Mouse (Mus musculus) kidney, embryonic 16.5 days (tissue): Measurements from ENCODE around the gene Snrpd3. TPM values are rescaled to one million over a fixed set of nuclear protein-coding genes. Genes with fewer than 3 reads are reported as not detected.
"Not testable (repeated sequence)": the region's sequence is repeated elsewhere in the genome, so short reads cannot be mapped to it uniquely, and the experiment has no call there.

Experiments
- ATAC-seq: fragments of 200-750 bp; cut with Nextera tagmentation; 2 replicates; pipeline ENCODE4 v1.8.0; 2017; ENCODE audit warnings: moderate TSS enrichment; ENCODE audit not compliant: low FRiP score, low TSS enrichment
- H3K27ac ChIP-seq: fragments of 300-500 bp; sonication (generic); 2 replicates; pipeline ENCODE4 v1.5.1; 2014; ENCODE audit warnings: low read length
- H3K27me3 ChIP-seq: fragments of 300-500 bp; sonication (generic); 2 replicates; pipeline ENCODE4 v1.6.1; 2014; ENCODE audit warnings: low read length, control low read depth, mixed read lengths; ENCODE audit not compliant: insufficient read depth
- H3K36me3 ChIP-seq: fragments of 300-500 bp; sonication (generic); 2 replicates; pipeline ENCODE4 v1.6.1; 2014; ENCODE audit warnings: low read length, control low read depth, mixed read lengths; ENCODE audit not compliant: insufficient read depth
- H3K4me1 ChIP-seq: fragments of 300-500 bp; sonication (generic); 2 replicates; pipeline ENCODE4 v1.6.1; 2014; ENCODE audit warnings: low read length, control low read depth, mixed read lengths; ENCODE audit not compliant: insufficient read depth
- H3K4me2 ChIP-seq: fragments of 300-500 bp; sonication (generic); replicated peaks from 2 replicates; pipeline ENCODE4 v1.6.1; 2014; ENCODE audit warnings: low read depth, low read length
- H3K4me3 ChIP-seq: fragments of 300-500 bp; sonication (generic); 2 replicates; pipeline ENCODE4 v1.5.1; 2014; ENCODE audit warnings: mild to moderate bottlenecking, low read length
- H3K9ac ChIP-seq: fragments of 300-500 bp; sonication (generic); replicated peaks from 2 replicates; pipeline ENCODE4 v1.6.1; 2014; ENCODE audit warnings: low read length
- H3K9me3 ChIP-seq: fragments of 300-500 bp; sonication (generic); 2 replicates; pipeline ENCODE4 v1.6.1; 2016; ENCODE audit warnings: low read length, control low read depth
- WGBS: fragments of 180-500 bp; shearing (Covaris S2); extraction: QIAGEN DNeasy Blood & Tissue Kit; methylation state at CpG from one replicate; pipeline ENCODE4 v1.1.7; 2014; 5-methylcytosine and 5-hydroxymethylcytosine counted together
- polyA plus RNA-seq: library from polyadenylated mRNA; unstranded; fragments of >200 nt; fragmentation: Nextera tagmentation; extraction: Ambion mirVana; gene quantifications from 2 replicates; pipeline ENCODE4 v1.2.1, GENCODE M21; 2015

Gene Snrpd3
- polyA plus RNA-seq, 1 experiment from 2014 or later, result 156 TPM

GRCm38 (mm10) chr10:75559676-75560548 is 42.6 kb downstream of the Snrpd3 start, which contains the start of gene Lrrc75b:
Gene Lrrc75b, minus strand, starts transcription at chr10:75560330.
- Histone ChIP-seq H3K27ac (0 out of 2 replicates have a peak within 1 kb of the TSS, but pooled peaks have one; percentile 7), H3K4me2 (peak within 1 kb of the TSS; percentile 99), H3K9me3 (no peaks in the 10 kb centered on the region), H3K4me3 (peak within 1 kb of the TSS; percentile 59), H3K4me1 (peaks cover 44% of the 10 kb centered on the region), H3K9ac (peak within 1 kb of the TSS; percentile 85), H3K27me3 (peaks cover 24% of the 10 kb centered on the region), H3K36me3 (no peaks in the 10 kb centered on the region)
- under 1% methylated on average over 66 of the region's 75 CpGs for WGBS
- ATAC-seq, result peak; percentile 24; the same call in 1 of the 2 replicates

- peaks cover 24% of the 10 kb centered on the region for H3K27me3 ChIP-seq
- H3K4me3 ChIP-seq, result peak overlapping the region; percentile 59
- H3K4me2 ChIP-seq, result peak overlapping the region; percentile 99
- no peak overlapping the region for H3K27ac ChIP-seq
- H3K9ac ChIP-seq, result peak overlapping the region; percentile 85
- no peak for ATAC-seq
- peaks cover 44% of the 10 kb centered on the region for H3K4me1 ChIP-seq
- H3K36me3 ChIP-seq, result no peaks in the 10 kb centered on the region
- H3K9me3 ChIP-seq, result no peaks in the 10 kb centered on the region
- 17% methylated on average over 6 of the region's 6 CpGs for WGBS
Measured at GRCm38 (mm10) chr10:75560549-75560899, 43.2 kb downstream of the Snrpd3 start.

- H3K4me3 ChIP-seq, result peak within 1 kb of the TSS; percentile 59; the same call in 1 of the 2 replicates
- peak within 1 kb of the TSS; percentile 99 for H3K4me2 ChIP-seq
Measured at GRCm38 (mm10) chr10:75561071-75561654, 43.8 kb downstream of the Snrpd3 start, which contains the start of gene Ggt1. Gene Ggt1, plus strand, starts transcription at chr10:75561604.

GRCm38 (mm10) chr10:75562596-75562995 is 45.2 kb downstream of the Snrpd3 start:
- no peaks in the 10 kb centered on the region for H3K36me3 ChIP-seq

More at GRCm38 (mm10) chr10:75561071-75561654, 43.8 kb downstream of the Snrpd3 start, which contains the start of gene Ggt1:
- H3K9ac ChIP-seq, result peak within 1 kb of the TSS; percentile 85
- H3K27ac ChIP-seq, result no peak within 1 kb of the TSS
- no peaks in the 10 kb centered on the region for H3K9me3 ChIP-seq
- no peaks in the 10 kb centered on the region for H3K36me3 ChIP-seq
- no peak for ATAC-seq
- WGBS, result 67% methylated on average over 10 of the region's 10 CpGs
- H3K4me1 ChIP-seq, result peaks cover 47% of the 10 kb centered on the region
- H3K27me3 ChIP-seq, result peaks cover 24% of the 10 kb centered on the region

GRCm38 (mm10) chr10:75564687-75565265 is 47.4 kb downstream of the Snrpd3 start:
- no peak overlapping the region for H3K9ac ChIP-seq
- peak overlapping the region; percentile 89 for H3K27ac ChIP-seq
- peaks cover 20% of the 10 kb centered on the region for H3K27me3 ChIP-seq

More at GRCm38 (mm10) chr10:75562596-75562995, 45.2 kb downstream of the Snrpd3 start:
- Histone ChIP-seq H3K9ac (no peak overlapping the region), H3K9me3 (no peaks in the 10 kb centered on the region), H3K4me3 (no peak overlapping the region), H3K4me1 (peaks cover 37% of the 10 kb centered on the region), H3K4me2 (no peak overlapping the region), H3K27ac (no peak overlapping the region), H3K27me3 (peaks cover 24% of the 10 kb centered on the region)
- no peak for ATAC-seq
- WGBS, result 88% methylated on average over 8 of the region's 8 CpGs

GRCm38 (mm10) chr10:75565436-75565835 is 48.1 kb downstream of the Snrpd3 start:
- H3K36me3 ChIP-seq, result no peaks in the 10 kb centered on the region
- H3K27ac ChIP-seq, result peak overlapping the region; percentile 89
- H3K9ac ChIP-seq, result no peak overlapping the region; the same call in 1 of the 2 replicates
- peaks cover 14% of the 10 kb centered on the region for H3K27me3 ChIP-seq
- 46% methylated on average over 6 of the region's 6 CpGs for WGBS
- peak; percentile 8; the same call in 1 of the 2 replicates for ATAC-seq
- no peak overlapping the region for H3K4me2 ChIP-seq
- H3K4me3 ChIP-seq, result 0 out of 2 replicates have a peak overlapping the region, but pooled peaks have one; percentile 0
- H3K9me3 ChIP-seq, result no peaks in the 10 kb centered on the region
- peaks cover 22% of the 10 kb centered on the region for H3K4me1 ChIP-seq

More at GRCm38 (mm10) chr10:75564687-75565265, 47.4 kb downstream of the Snrpd3 start:
- Histone ChIP-seq H3K4me3 (0 out of 2 replicates have a peak overlapping the region, but pooled peaks have one; percentile 0), H3K36me3 (no peaks in the 10 kb centered on the region), H3K4me2 (no peak overlapping the region; the same call in 1 of the 2 replicates), H3K4me1 (peaks cover 27% of the 10 kb centered on the region), H3K9me3 (no peaks in the 10 kb centered on the region)
- no peak for ATAC-seq
- 78% methylated on average over 12 of the region's 12 CpGs for WGBS

GRCm38 (mm10) chr10:75565906-75566305 is 48.6 kb downstream of the Snrpd3 start:
- 50% methylated on average over 7 of the region's 7 CpGs for WGBS
- no peaks in the 10 kb centered on the region for H3K9me3 ChIP-seq
- peak overlapping the region; percentile 21 for H3K4me3 ChIP-seq
- peaks cover 18% of the 10 kb centered on the region for H3K4me1 ChIP-seq
- no peak overlapping the region for H3K4me2 ChIP-seq
- peak overlapping the region; percentile 89 for H3K27ac ChIP-seq
- H3K27me3 ChIP-seq, result peaks cover 9% of the 10 kb centered on the region
- peak; percentile 90 for ATAC-seq
- no peaks in the 10 kb centered on the region for H3K36me3 ChIP-seq
- no peak overlapping the region; the same call in 1 of the 2 replicates for H3K9ac ChIP-seq

GRCm38 (mm10) chr10:75566321-75566720 is 49.0 kb downstream of the Snrpd3 start:
- Histone ChIP-seq H3K9me3 (no peaks in the 10 kb centered on the region), H3K4me2 (peak overlapping the region; percentile 28; the same call in 1 of the 2 replicates), H3K4me1 (peaks cover 20% of the 10 kb centered on the region), H3K27me3 (peaks cover 5% of the 10 kb centered on the region; the same call in 1 of the 2 replicates), H3K4me3 (peak overlapping the region; percentile 21), H3K27ac (peak overlapping the region; percentile 89), H3K36me3 (no peaks in the 10 kb centered on the region), H3K9ac (peak overlapping the region; percentile 22; the same call in 1 of the 2 replicates)
- WGBS, result 66% methylated on average over 5 of the region's 5 CpGs
- no peak; the same call in 1 of the 2 replicates for ATAC-seq

- not testable (repeated sequence) for H3K9ac ChIP-seq, H3K4me3 ChIP-seq, ATAC-seq, H3K27me3 ChIP-seq, H3K36me3 ChIP-seq, H3K9me3 ChIP-seq
- Histone ChIP-seq H3K4me1 (peaks cover 24% of the 10 kb centered on the region), H3K4me2 (0 out of 2 replicates have a peak overlapping the region, but pooled peaks have one; percentile 28), H3K27ac (peak overlapping the region; percentile 89)
- WGBS, result 83% methylated on average over 2 of the region's 2 CpGs
Measured at GRCm38 (mm10) chr10:75566765-75567164, 49.4 kb downstream of the Snrpd3 start.
